Mouse (Mus musculus) lung, embryonic 15.5 days (tissue): ENCODE measurements at regions not wholly inside any gene's neighbourhood (a gene's known extent, or its start where the extent isn't known, plus 50 kb on each side); places are given as distances from the start of the nearest gene placed in this dataset.

Experiments
- ATAC-seq: fragments of 200-750 bp; cut with Nextera tagmentation; 2 replicates; pipeline ENCODE4 v1.8.0; 2017; ENCODE audit warnings: moderate number of reproducible peaks, borderline replicate concordance; ENCODE audit not compliant: low FRiP score, low TSS enrichment; ENCODE audit errors: extremely low read depth
- H3K27ac ChIP-seq: fragments of 300-500 bp; sonication (generic); 2 replicates; pipeline ENCODE4 v1.5.1; 2015; ENCODE audit warnings: moderate library complexity, mild to moderate bottlenecking, inconsistent platforms
- H3K27me3 ChIP-seq: fragments of 300-500 bp; sonication (generic); 2 replicates; pipeline ENCODE4 v1.6.1; 2015; ENCODE audit warnings: inconsistent platforms
- H3K36me3 ChIP-seq: fragments of 300-500 bp; sonication (generic); 2 replicates; pipeline ENCODE4 v1.6.1; 2015; ENCODE audit warnings: inconsistent platforms
- H3K4me1 ChIP-seq: fragments of 300-500 bp; sonication (generic); 2 replicates; pipeline ENCODE4 v1.6.1; 2015; ENCODE audit warnings: inconsistent platforms
- H3K4me2 ChIP-seq: fragments of 300-500 bp; sonication (generic); 2 replicates; pipeline ENCODE4 v1.6.1; 2015; ENCODE audit warnings: inconsistent platforms, mild to moderate bottlenecking, moderate library complexity
- H3K4me3 ChIP-seq: fragments of 300-500 bp; sonication (generic); 2 replicates; pipeline ENCODE4 v1.5.1; 2015; ENCODE audit warnings: mild to moderate bottlenecking, inconsistent platforms
- H3K9ac ChIP-seq: fragments of 300-500 bp; sonication (generic); 2 replicates; pipeline ENCODE4 v1.6.1; 2015; ENCODE audit warnings: inconsistent platforms
- H3K9me3 ChIP-seq: fragments of 300-500 bp; sonication (generic); 2 replicates; pipeline ENCODE4 v1.6.1; 2016; ENCODE audit warnings: inconsistent platforms
- WGBS: fragments of 180-500 bp; shearing (Covaris S2); methylation state at CpG from one replicate; pipeline ENCODE4 v1.1.7; 2015; 5-methylcytosine and 5-hydroxymethylcytosine counted together

DNA sequence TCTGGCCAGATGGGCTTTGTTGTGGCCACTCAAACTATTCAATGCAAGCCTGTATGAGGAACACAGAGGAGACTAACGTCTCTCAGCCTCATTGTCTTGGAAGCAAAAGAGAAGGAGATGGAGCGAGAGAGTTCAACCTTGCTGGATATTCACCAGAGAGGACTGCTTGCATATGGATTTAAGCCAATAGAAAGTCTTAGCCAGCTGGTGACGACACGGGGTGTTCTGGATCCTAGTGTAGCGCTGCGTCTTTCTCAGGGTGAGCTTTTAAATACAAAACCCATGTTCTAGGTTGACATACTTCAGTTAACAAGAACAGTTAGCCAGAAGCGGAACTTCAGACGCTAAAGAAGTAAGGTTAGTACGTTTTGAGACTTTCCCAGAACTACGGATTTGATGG lies 174.9 kb downstream of the Plpp3 start:
- WGBS = 85% methylated on average over 10 of the region's 10 CpGs
- H3K4me1 ChIP-seq = peaks cover 11% of the 10 kb centered on the region
- no peak for ATAC-seq
- no peaks in the 10 kb centered on the region for H3K36me3 ChIP-seq
- H3K9me3 ChIP-seq = no peaks in the 10 kb centered on the region
- H3K4me3 ChIP-seq = no peak overlapping the region
- no peak overlapping the region for H3K4me2 ChIP-seq
- H3K27ac ChIP-seq = no peak overlapping the region
- H3K9ac ChIP-seq = no peak overlapping the region
- no peaks in the 10 kb centered on the region for H3K27me3 ChIP-seq

DNA sequence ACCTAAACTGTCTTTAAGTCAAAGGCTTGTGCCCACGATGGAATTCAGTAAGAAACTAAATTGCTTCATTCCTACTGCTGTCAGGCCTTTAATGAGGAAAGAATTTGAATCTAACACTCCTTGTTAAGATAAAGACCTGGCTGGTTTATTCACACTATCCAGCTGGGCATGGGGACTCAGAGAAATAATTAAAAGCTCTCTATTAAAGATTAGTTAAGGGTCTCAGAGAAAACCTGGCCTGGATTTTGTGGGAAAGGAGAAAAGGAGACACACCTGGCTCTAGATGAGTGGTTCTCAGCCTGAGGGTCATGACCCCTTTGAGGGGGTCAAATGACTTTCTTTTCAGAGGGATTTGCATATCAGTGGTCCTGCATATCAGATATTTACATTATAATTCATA lies 178.7 kb downstream of the Plpp3 start:
- ATAC-seq = no peak
- WGBS = 11% methylated on average over 1 of the region's 1 CpGs

DNA sequence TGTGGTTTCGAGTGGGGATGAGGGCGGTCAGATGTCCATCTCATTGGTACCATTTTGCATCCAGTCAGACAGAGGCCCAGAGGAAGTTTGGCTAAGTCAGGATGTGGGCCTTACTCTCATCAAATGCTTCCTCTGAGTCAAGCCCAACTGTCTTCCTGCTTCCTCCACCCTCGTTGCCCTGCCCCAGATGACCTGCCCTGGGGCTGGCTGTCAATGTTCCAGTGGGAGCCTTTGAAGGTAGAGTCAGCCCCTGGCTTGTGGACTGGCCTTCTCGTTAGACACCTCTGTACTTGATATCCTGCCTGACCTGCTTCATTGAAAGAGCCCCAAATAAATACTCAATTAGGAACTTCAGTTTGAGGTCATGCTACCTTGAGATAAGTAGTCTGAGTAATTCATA lies 179.4 kb downstream of the Plpp3 start:
- H3K4me3 ChIP-seq = no peak overlapping the region
- H3K27ac ChIP-seq = no peak overlapping the region
- ATAC-seq = no peak
- no peaks in the 10 kb centered on the region for H3K27me3 ChIP-seq
- H3K9ac ChIP-seq = no peak overlapping the region
- no peaks in the 10 kb centered on the region for H3K36me3 ChIP-seq
- no peak overlapping the region for H3K4me2 ChIP-seq
- 67% methylated on average over 4 of the region's 4 CpGs for WGBS
- H3K9me3 ChIP-seq = no peaks in the 10 kb centered on the region
- no peaks in the 10 kb centered on the region for H3K4me1 ChIP-seq

More for the DNA sequence above, 178.7 kb downstream of the Plpp3 start:
- no peaks in the 10 kb centered on the region for H3K36me3 ChIP-seq
- H3K9me3 ChIP-seq = no peaks in the 10 kb centered on the region
- no peaks in the 10 kb centered on the region for H3K27me3 ChIP-seq
- no peak overlapping the region for H3K27ac ChIP-seq
- H3K4me1 ChIP-seq = no peaks in the 10 kb centered on the region
- H3K4me2 ChIP-seq = no peak overlapping the region
- no peak overlapping the region for H3K4me3 ChIP-seq
- no peak overlapping the region for H3K9ac ChIP-seq

DNA sequence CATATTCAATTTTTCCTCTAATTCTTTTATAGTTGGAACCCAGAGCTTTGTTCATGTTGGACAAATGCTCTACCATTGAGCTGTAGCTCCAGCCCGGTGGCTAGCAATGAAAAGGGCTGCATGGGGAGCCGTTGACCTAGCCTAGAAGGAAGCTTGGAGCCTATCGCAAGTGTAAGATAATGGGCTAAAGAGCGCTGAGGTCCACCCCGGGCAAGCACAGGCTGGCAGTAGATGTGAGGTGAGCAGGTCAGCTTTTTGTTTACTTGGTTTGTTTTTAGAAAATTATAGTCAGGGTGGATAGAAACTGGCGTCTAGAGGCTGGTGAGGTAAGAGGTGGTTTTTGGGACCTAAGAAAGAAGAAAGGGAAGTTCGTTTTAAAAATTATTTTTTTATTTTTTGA lies 181.0 kb downstream of the Plpp3 start:
- Histone ChIP-seq H3K27me3 (no peaks in the 10 kb centered on the region), H3K9me3 (no peaks in the 10 kb centered on the region)
- WGBS = 58% methylated on average over 7 of the region's 7 CpGs

DNA sequence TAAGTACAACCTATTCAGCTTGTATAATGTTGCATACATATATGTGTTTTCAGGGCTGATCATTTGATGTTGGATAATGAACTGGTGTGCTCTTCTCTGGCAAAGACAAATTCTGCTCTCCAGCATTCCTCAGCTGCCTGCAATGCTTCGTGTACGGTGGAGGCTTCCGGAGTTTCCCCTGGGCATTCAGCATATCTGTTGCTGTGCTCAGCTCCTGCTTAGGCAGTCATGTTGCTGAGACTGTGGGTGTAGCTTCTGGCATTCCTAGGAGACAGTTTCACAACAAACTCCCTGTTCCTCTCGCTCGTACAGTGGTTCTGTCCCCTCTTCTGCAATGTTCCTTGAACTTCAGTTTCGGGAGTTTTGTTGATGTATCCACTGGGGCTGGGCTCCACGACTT lies 181.7 kb downstream of the Plpp3 start:
- ATAC-seq = no peak
- no peaks in the 10 kb centered on the region for H3K4me1 ChIP-seq
- H3K9me3 ChIP-seq = no peaks in the 10 kb centered on the region
- H3K4me2 ChIP-seq = no peak overlapping the region
- no peak overlapping the region for H3K27ac ChIP-seq
- H3K9ac ChIP-seq = no peak overlapping the region
- H3K36me3 ChIP-seq = no peaks in the 10 kb centered on the region
- WGBS = 48% methylated on average over 7 of the region's 7 CpGs
- no peaks in the 10 kb centered on the region for H3K27me3 ChIP-seq
- no peak overlapping the region for H3K4me3 ChIP-seq

More for the DNA sequence above, 181.0 kb downstream of the Plpp3 start:
- H3K4me1 ChIP-seq = no peaks in the 10 kb centered on the region
- no peak overlapping the region for H3K27ac ChIP-seq
- H3K36me3 ChIP-seq = no peaks in the 10 kb centered on the region
- H3K9ac ChIP-seq = no peak overlapping the region
- no peak for ATAC-seq
- no peak overlapping the region for H3K4me3 ChIP-seq
- no peak overlapping the region for H3K4me2 ChIP-seq

DNA sequence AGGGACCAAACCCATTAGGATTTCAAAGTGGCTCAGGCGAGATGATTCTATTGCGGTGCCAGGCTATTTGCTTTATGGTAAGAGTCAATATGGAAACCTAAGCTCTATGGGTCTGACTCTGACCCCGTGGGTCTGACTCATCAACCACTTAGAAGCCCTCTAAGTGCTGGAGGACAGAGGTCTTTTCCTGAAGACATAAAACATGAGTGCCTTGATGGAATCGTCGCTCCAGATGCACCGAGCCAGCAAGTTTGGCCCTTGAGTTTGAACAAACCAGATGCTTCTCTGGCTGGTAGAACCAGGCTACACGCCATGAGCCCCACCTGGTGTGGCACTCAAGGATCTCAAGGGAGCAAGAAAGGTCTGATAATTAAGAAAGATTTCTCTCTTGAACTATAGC lies 184.1 kb downstream of the Plpp3 start:
- H3K4me3 ChIP-seq = no peak overlapping the region
- H3K9me3 ChIP-seq = no peaks in the 10 kb centered on the region
- no peaks in the 10 kb centered on the region for H3K27me3 ChIP-seq
- 69% methylated on average over 7 of the region's 7 CpGs for WGBS
- H3K4me1 ChIP-seq = no peaks in the 10 kb centered on the region
- H3K36me3 ChIP-seq = no peaks in the 10 kb centered on the region
- no peak overlapping the region for H3K4me2 ChIP-seq
- no peak overlapping the region for H3K27ac ChIP-seq
- no peak overlapping the region for H3K9ac ChIP-seq
- no peak for ATAC-seq

DNA sequence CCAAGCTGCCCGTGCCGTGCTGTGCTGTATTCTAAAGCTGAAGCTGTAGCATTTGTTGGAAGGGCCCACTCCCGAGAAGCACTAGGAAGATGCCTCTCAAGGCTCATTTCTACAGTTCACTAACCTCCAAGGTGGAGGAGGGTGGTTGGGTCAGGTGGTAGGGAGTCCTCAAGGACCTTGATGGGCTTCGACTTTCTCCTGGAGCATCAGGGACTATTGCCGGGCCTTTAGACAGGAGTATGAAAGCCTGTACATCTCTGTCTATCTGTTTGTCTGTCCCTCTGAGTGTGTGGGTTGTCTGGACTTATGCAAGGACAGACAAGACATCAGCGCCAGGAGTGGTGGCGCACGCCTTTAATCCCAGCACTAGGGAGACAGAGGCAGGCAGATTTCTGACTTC lies 189.7 kb downstream of the Plpp3 start:
- H3K4me3 ChIP-seq = no peak overlapping the region
- WGBS = 90% methylated on average over 8 of the region's 8 CpGs
- no peaks in the 10 kb centered on the region for H3K36me3 ChIP-seq
- H3K4me2 ChIP-seq = no peak overlapping the region
- no peak overlapping the region for H3K27ac ChIP-seq
- H3K4me1 ChIP-seq = no peaks in the 10 kb centered on the region
- no peaks in the 10 kb centered on the region for H3K9me3 ChIP-seq
- no peak for ATAC-seq
- no peaks in the 10 kb centered on the region for H3K27me3 ChIP-seq
- no peak overlapping the region for H3K9ac ChIP-seq

DNA sequence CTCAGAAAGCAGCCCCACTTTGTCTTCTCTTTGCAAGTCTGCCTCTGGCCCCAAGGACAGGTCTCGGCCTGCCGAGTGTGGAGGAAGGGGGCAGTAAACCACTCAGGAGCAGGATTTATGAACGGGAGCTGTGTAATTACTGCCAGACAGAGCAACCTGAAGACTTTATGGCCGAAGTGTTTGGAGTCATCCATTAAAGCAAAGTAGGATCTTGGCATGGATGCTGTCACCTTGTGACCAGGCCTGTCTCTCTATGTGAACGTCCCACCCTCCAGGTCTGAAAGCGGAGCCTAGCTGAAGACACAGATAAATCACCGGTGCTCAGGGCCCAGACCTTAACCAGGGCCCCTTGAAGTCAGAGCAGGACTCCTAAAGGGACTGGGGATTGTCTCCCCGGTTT lies 190.8 kb downstream of the Plpp3 start:
- ATAC-seq = no peak
- Histone ChIP-seq H3K36me3 (no peaks in the 10 kb centered on the region), H3K9ac (no peak overlapping the region), H3K4me3 (no peak overlapping the region), H3K27ac (no peak overlapping the region), H3K4me1 (no peaks in the 10 kb centered on the region), H3K9me3 (no peaks in the 10 kb centered on the region), H3K4me2 (no peak overlapping the region), H3K27me3 (no peaks in the 10 kb centered on the region)
- WGBS = 60% methylated on average over 8 of the region's 8 CpGs

DNA sequence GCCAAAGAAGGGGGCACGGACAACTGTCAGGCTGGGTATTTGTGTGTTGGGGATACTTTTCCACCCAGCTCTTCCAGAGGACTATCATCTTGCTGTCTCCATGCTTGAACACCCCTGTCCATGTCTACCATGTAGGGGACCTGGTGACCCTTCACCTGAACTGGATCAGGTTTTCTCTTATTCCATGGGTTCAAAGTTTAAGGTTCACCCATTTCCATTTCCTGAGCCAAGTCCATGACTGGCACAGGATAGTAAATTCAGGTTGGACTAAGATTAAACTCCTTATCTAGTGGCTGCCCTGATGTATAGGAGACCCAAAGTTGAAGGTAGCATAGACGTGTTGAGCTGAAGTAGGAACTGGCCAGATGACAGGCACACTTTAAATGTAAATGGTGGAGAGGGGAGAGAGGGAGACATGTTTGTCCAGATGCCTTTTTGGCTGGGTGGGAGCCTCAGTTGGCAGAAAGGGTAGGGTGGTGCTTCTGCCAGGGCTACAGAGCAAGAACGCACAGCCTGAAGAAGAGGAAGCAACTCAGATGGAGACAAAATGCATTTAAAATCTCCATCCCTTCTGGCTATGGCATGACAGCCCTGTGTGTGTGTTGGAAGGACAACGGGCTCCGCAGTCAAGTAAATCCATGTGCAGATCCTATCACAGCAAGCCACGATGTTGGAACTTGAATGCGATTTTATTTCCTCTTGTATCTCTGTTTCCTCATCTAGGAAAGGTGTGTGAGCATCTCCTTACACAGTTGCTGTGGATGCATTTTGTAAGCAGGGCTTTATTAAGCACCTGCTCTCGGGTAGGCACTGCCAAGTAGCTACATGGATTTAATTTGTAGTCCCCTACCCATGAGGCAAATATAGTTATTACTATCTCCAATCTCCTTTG lies 192.4 kb downstream of the Plpp3 start:
- Histone ChIP-seq H3K36me3 (no peaks in the 10 kb centered on the region), H3K9me3 (no peaks in the 10 kb centered on the region), H3K9ac (no peak overlapping the region), H3K4me3 (no peak overlapping the region), H3K27me3 (no peaks in the 10 kb centered on the region), H3K27ac (no peak overlapping the region), H3K4me2 (no peak overlapping the region), H3K4me1 (no peaks in the 10 kb centered on the region)
- ATAC-seq = no peak
- WGBS = 94% methylated on average over 8 of the region's 8 CpGs

DNA sequence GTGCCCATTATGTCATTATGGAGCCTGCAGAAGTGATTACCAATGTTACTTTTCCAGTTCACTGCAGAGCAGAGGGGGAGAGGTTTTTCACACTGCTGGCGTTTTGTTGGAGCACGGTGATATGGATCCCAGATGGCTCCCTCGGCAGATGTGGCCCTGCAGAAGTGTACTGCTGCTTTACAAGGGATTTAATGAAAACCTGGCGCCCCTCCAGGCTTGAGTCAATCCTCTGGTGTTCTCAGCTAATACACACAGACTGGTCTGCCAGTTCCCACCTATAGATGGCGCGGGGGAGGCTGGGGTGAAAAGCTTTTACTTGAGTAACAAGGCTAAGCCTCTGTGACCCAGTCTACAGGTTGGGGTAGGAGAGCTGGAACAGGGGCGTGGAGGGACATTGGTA lies 195.2 kb downstream of the Plpp3 start:
- WGBS = 70% methylated on average over 7 of the region's 7 CpGs
- Histone ChIP-seq H3K36me3 (no peaks in the 10 kb centered on the region), H3K4me3 (no peak overlapping the region), H3K27ac (no peak overlapping the region), H3K4me1 (no peaks in the 10 kb centered on the region), H3K4me2 (no peak overlapping the region), H3K9me3 (no peaks in the 10 kb centered on the region), H3K9ac (no peak overlapping the region), H3K27me3 (no peaks in the 10 kb centered on the region)
- ATAC-seq = no peak

DNA sequence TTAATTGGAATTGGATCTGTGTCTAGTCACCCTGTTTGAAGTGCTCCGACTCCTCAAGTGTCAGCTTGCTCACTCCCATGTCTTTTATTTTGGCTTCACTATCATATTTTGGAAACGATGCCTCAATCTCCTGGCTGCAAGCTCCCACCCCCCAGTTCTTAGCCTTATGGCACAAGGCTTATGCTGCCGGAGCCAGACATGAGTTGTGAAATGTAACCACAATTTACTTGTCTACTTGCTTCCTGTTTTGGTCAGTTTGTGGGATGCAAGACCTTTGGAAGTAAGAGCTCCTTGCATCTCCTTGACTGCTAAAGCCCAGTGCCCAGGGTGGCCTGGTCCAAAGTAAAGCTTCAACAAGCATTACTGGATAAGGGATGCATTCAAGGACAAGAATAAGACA lies 195.8 kb downstream of the Plpp3 start:
- no peak overlapping the region for H3K9ac ChIP-seq
- H3K4me2 ChIP-seq = no peak overlapping the region
- H3K27me3 ChIP-seq = no peaks in the 10 kb centered on the region
- no peaks in the 10 kb centered on the region for H3K36me3 ChIP-seq
- H3K27ac ChIP-seq = no peak overlapping the region
- no peak for ATAC-seq
- 69% methylated on average over 3 of the region's 3 CpGs for WGBS
- H3K4me1 ChIP-seq = no peaks in the 10 kb centered on the region
- no peak overlapping the region for H3K4me3 ChIP-seq
- no peaks in the 10 kb centered on the region for H3K9me3 ChIP-seq

DNA sequence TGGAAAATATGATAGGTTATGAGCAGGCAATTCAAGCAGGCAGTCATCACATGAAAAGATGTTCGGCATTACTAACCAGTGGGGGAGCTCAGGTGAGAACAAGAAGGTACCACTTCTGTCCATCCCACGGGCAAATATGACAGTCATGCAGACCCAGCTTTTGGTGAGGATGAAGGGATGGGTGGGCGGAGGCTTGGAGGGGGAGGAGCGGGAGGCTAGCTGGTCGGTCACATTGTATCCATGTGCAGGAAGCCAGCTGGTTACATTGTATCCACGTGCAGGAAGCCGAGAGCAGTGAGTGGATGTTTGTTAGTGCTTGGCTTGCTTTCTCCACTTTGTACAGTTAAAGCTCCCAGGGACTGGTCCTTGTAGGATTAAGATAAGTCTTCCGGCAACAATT lies 196.9 kb downstream of the Plpp3 start:
- 71% methylated on average over 8 of the region's 8 CpGs for WGBS
- no peak overlapping the region for H3K4me3 ChIP-seq
- no peaks in the 10 kb centered on the region for H3K27me3 ChIP-seq
- H3K4me2 ChIP-seq = no peak overlapping the region
- H3K9me3 ChIP-seq = no peaks in the 10 kb centered on the region
- H3K9ac ChIP-seq = no peak overlapping the region
- H3K36me3 ChIP-seq = no peaks in the 10 kb centered on the region
- no peak for ATAC-seq
- no peak overlapping the region for H3K27ac ChIP-seq
- H3K4me1 ChIP-seq = no peaks in the 10 kb centered on the region

DNA sequence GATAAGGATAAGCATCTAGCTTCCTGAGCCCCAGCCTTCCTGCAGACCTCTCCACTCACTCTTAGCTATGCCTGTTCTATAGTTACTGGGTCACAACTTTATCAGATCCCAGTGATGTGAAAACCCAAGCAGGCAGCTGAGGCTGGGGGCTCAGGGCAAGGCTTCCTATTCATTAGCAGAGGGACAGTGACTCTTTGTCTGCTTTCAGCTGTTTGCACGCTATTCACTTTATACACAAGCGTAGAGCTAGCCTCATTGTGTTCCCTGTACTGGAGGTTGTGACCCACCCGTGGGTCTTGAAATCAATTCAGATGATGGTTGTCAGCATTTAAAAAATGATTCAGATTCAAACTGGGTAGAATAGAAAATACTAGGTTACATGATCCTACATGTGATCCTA lies 199.5 kb downstream of the Plpp3 start:
- no peaks in the 10 kb centered on the region for H3K9me3 ChIP-seq
- H3K36me3 ChIP-seq = no peaks in the 10 kb centered on the region
- WGBS = 68% methylated on average over 3 of the region's 3 CpGs
- H3K27me3 ChIP-seq = no peaks in the 10 kb centered on the region
- no peaks in the 10 kb centered on the region for H3K4me1 ChIP-seq
- no peak overlapping the region for H3K4me2 ChIP-seq
- H3K4me3 ChIP-seq = no peak overlapping the region
- H3K9ac ChIP-seq = no peak overlapping the region
- no peak for ATAC-seq
- no peak overlapping the region for H3K27ac ChIP-seq
